Mouse (Mus musculus): Measurements from ENCODE around the gene Fads3.
A peak's percentile ranks its signal among the peaks of the same experiment; 100 is the strongest.

The Fads3 gene

DNA sequence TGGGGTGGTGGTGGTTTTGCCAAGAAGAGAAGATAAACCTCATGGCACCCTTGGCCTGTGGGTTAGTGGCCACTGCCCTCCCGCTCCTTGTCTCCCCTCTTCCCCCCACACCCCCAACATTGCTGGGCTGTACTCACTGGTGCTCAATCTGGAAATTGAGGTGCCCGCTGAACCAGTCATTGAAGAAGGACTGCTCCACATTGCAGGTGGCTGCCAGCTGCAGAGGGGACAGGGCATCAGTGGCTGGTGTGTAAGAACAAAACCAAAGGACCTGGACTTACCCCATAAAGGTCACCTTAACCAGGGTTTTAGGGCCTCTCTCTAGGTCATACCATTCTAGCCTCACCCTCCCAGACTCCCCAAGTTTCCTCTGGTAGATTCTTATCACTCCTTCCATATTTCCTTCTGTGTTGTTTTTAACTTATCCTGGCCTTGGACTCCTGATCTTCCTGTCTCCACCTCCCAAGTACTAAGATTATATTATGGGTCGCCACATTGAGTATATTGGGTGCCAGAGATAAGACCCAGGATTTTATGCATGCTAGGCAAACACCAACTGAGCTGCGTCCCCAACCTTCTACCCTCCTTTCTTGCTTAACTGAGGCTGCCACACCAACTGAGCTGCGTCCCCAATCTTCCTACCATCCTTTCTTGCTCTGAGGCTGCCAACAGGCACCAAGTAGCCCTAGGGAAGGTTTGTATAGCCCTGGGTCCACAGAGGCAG is 24.3 kb downstream of the Fads3 start:
- no peak for DNase-seq (ENCODE audit: inconsistent age in 2 of 2, low spot score in 1 of 2)

- DNase-seq (ENCODE audit: inconsistent age in 2 of 2, low spot score in 1 of 2): no peak
Measured at GRCm38 (mm10) chr19:10066189-10066500, 24.8 kb downstream of the Fads3 start.

DNA sequence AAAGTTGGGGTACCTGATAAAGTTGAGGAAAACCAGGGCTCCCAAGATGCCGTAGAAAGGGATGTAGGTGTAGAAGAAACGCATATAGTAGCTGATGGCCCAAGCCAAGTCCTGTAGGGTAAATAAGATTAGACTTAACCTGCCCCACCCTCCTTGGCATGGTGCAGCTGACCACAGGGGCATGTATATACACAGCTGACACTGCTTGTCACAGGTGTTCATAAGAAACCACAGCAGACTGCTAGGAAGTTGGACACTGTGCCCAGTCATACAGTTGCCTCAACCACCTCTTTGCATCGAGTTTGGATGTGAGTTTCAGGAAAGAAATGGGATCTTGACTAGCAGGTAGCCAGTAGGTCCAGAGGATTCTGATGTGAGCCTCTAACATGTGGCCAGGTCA is 25.1 kb downstream of the Fads3 start:
- no peak for DNase-seq (ENCODE audit: inconsistent age in 2 of 2, low spot score in 1 of 2)

GRCm38 (mm10) chr19:10067701-10068100 is 26.3 kb downstream of the Fads3 start:
- no peak for DNase-seq (ENCODE audit: inconsistent age in 2 of 2, low spot score in 1 of 2)

DNA sequence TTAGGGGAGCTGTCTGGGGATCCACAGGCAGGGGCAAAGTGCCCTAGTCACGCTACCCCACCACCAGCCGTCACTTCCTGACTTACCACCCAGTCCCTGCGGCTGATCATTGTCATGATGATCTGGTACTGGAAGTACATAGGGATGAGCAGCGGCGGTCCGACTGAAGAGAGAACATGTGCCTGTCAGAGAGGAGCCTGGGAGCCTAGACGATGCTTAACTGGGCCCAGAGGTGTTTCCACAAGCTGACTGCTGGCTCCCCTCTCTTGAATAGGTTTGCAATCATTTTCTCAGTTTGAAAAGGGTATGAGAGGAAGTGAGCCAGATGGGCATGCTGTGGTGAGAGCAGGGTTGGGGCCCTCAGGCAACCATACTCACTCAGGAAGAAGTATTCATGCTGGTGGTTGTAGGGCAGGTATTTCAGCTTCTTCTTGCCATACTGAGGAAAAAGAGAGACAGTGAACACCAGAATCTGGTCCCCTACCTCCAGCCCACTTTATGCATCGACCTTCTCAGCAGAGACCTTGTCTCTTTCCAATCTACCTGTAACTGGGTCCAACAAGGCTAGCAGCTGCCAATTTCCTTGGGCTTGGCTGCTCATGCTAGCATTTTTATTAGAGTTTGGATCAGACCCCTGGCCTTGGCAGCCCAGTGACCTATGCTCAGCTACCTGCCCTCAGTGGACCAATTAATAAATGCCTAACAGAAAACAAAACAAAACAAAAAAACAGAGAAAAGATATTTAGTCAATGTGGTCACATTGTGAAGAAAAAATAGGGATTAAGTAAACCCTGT is 29.0 kb downstream of the Fads3 start:
- peak in 1 of 2 experiments; percentile 56 for DNase-seq (ENCODE audit: inconsistent age in 2 of 2, low spot score in 1 of 2)

DNA sequence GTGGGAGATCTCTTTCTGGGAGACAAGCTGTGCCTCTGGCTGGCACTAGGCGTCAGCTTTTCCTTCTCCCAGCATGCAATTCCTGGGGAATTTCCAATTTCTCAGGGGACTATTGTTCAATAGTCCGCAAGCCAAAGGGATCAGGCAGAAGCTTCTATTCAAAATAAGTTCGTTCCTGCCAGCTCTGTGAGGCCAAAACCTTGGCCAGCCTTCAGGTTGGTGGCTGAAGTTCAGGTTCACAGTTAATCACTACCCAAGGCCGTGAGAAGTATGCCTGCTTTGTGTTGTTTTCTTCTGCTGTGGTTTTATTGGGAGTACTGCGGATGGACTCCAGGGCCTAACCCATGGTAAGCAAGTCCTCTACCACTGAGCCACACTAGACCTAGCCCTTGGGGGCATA is 29.8 kb downstream of the Fads3 start:
- DNase-seq (ENCODE audit: inconsistent age in 2 of 2, low spot score in 1 of 2): no peak

GRCm38 (mm10) chr19:10071892-10072291 is 30.5 kb downstream of the Fads3 start:
- no peak for DNase-seq (ENCODE audit: inconsistent age in 2 of 2, low spot score in 1 of 2)

- no peak for DNase-seq (ENCODE audit: inconsistent age in 2 of 2, low spot score in 1 of 2)
Measured at GRCm38 (mm10) chr19:10073145-10073544, 31.8 kb downstream of the Fads3 start.

DNA sequence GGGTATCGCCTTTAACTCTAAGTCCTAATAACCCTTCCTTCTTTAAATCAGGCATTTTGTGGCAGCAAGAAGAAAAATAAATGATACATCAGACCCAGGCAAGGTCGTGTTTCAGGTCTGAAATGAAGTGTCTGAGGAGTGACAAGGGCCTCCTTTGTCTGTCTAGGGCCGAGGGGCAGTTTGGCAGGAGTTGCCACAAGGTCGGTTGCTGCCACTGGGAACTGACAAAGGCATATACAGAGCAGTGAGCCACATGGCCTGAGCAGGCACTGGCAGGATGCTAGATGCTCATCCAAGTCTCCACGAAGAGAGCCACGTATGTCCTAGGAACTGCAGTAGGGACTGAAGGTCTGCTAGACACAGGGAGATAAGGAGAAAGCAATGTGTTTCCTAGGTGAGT is 37.0 kb downstream of the Fads3 start:
- peak in 1 of 2 experiments; percentile 57 for DNase-seq (ENCODE audit: inconsistent age in 2 of 2, low spot score in 1 of 2)

- peak in 1 of 2 experiments; percentile 71 for DNase-seq (ENCODE audit: inconsistent age in 2 of 2, low spot score in 1 of 2)
Measured at GRCm38 (mm10) chr19:10080384-10080783, 39.0 kb downstream of the Fads3 start.

DNA sequence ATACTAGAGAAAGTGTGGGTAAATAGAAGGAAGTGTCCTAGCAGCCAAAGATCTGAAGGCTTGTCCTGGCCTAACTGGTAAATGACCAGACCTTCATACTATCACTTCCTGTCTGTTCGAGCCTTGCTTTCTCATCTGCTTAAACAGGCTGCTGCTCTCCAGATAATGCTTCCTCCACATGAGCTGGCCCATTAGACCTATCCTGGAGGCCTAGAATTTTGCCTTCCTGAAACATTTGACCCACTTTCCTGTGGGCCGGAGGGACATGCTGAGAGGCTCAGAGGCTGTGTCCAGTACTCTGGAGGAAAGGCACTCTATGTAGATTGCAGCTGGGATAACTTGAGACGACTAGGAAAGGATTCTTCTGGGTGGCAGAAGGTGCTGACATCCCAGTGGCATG is 40.7 kb downstream of the Fads3 start:
- DNase-seq (ENCODE audit: inconsistent age in 2 of 2, low spot score in 1 of 2): peak in 1 of 2 experiments; percentile 59

DNA sequence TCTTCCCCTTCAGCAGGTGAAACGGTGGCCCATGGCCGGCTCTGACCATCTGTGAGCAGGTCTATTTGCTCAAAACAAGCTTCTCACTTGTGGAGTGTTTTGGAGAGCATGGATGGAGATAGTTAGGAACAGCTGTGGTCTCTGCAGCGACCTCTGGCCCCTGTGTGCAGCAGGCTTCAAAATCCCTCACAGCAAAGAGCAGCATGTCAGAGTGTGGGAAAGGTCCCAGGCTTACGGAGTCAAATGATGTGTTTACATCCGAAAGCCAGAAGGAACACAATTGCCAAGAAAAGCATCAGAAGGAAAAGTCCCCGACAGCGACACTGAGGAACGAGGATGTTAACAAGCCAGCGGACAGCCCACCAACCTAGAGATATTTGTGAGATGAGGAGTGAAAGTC is 44.1 kb downstream of the Fads3 start:
- peak in 1 of 2 experiments; percentile 45 for DNase-seq (ENCODE audit: inconsistent age in 2 of 2, low spot score in 1 of 2)

- DNase-seq (ENCODE audit: inconsistent age in 2 of 2, low spot score in 1 of 2): peak in 1 of 2 experiments; percentile 78
Measured at GRCm38 (mm10) chr19:10086976-10087375, 45.6 kb downstream of the Fads3 start.

GRCm38 (mm10) chr19:10093829-10094228 is 52.5 kb downstream of the Fads3 start:
- DNase-seq (ENCODE audit: inconsistent age in 2 of 2, low spot score in 1 of 2): peak; percentile 44 to 82

DNA sequence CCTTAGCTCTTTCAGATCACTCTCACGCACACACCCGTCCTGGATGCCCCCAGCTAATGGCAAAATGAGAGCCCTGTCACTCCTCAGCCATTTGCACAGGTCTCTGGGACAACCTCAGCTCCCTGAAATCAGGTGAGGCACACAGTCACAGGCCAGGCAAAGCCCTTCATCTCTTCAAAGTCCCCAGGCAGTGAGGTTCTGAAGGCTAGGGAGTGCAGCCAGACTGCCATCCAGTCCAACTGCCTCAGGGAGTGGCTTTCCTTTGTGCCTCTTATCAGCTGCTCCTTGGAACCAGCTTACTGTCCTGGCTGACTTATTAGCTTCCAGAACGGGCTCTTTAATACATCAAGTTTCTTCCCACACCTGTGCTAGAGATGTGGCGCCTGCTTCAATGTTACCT is 53.3 kb downstream of the Fads3 start:
- peak; percentile 51 to 83 for DNase-seq (ENCODE audit: inconsistent age in 2 of 2, low spot score in 1 of 2)

- peak in 1 of 2 experiments; percentile 61 for DNase-seq (ENCODE audit: inconsistent age in 2 of 2, low spot score in 1 of 2)
Measured at GRCm38 (mm10) chr19:10096371-10096876, 55.1 kb downstream of the Fads3 start.

- DNase-seq (ENCODE audit: inconsistent age in 2 of 2, low spot score in 1 of 2): no peak
Measured at GRCm38 (mm10) chr19:10097826-10098225, 56.5 kb downstream of the Fads3 start.

DNA sequence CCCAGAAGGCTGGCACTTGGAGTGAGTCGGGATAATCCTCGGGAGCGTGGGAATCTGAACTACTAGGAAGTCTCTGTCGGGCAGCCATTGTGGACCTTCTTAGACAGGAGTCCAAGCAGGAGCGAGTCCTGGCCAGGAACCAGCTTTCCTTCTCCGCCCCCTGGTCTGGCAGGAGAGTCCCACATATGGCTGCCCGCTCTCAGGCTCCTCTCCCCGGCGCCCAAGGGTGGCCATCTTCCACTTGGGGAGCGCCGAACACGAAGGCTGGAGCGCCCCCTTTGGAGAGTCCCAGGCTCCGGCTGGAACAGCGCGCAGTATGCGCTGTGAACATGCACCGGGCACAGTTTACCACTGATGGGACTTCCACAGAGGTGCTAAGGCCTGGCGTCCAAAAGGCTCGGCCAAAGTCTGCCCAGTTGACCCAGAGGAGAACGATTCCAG is 59.3 kb downstream of the Fads3 start:
- DNase-seq (ENCODE audit: inconsistent age in 2 of 2, low spot score in 1 of 2): peak; percentile 83 to 94

- peak; percentile 98 to 99 for DNase-seq (ENCODE audit: inconsistent age in 2 of 2, low spot score in 1 of 2)
Measured at GRCm38 (mm10) chr19:10101341-10102053, 60.1 kb downstream of the Fads3 start, which contains the start of gene Fads2. Fads2 (minus strand) TSS chr19:10101746.

DNA sequence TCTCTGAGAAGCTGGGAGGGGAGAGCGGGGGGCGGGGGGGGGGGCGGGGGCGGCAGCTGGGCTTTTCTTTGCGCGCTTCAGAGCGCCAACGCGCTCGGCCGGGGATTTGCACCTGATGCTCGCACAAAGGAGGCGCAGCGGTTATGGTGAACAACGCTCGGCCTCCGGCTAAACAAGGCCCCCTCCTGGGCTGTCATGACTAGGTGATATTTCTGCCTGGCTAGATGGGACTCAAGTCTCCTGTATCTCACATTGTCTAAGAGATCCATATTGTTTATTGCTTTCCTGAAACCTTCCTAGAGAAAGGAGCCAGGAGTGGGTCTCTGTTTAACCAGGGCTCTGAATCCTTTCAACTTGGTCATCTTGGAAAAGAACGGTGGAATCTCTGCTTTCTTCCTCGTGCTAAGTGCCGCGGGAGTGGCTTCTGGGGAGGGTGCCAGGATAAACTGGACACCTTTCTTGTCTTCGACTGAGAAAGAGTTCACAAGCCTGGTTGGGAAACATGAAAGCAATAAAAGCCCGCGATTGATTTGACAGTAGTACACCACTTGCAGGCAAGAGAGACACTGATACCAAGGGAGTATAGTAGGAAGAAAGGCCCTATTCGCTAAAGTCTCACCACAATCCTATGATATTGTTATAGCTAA is 60.8 kb downstream of the Fads3 start:
- DNase-seq (ENCODE audit: inconsistent age in 2 of 2, low spot score in 1 of 2): peak in 1 of 2 experiments; percentile 46

- DNase-seq (ENCODE audit: inconsistent age in 2 of 2, low spot score in 1 of 2): no peak
Measured at GRCm38 (mm10) chr19:10104234-10104633, 62.9 kb downstream of the Fads3 start.

Data from adrenal gland, adult (tissue).